In genomic region chr2:64948418-64949169, GRCm38 (mm10) we compare ENCODE assay signal across 8 mouse cellular contexts.
DNase-seq lines count a peak whose midpoint lies in the region; ATAC-seq and TF ChIP-seq lines count a peak whose summit lies in the region.

No protein-coding gene starts in this region.

- intact Hi-C loops in heart, adult 2 months (cut with DNase I) = no loop called here
- intact Hi-C loops in gastrocnemius, postnatal 14 days (cut with DNase I; ENCODE audit: low total_unique reads) = no loop called here

- H3K27ac ChIP-seq in heart, adult 2 months = no peak overlapping the region
- H3K27ac ChIP-seq in stomach, postnatal 0 days (replicated peaks) = no peak overlapping the region

- no peaks in the 10 kb centered on the region for H3K4me1 ChIP-seq in heart, adult 2 months (ENCODE audit: control insufficient read depth, insufficient read depth, low read length)
- H3K4me1 ChIP-seq in stomach, postnatal 0 days (replicated peaks; ENCODE audit: control insufficient read depth, insufficient read depth) = no peaks in the 10 kb centered on the region

- no peak for DNase-seq in heart, adult 2 months
- no peak for DNase-seq in heart, adult 18-20 months
- DNase-seq in embryo, embryonic 10 days (ENCODE audit: low spot score) = peak; percentile 55
- peak; percentile 17 for DNase-seq in gastrocnemius, postnatal 14 days
- peak; percentile 58 to 72 for DNase-seq in layer of hippocampus, postnatal 10 days (ENCODE audit: low spot score in 2 of 2)
- DNase-seq in stomach, postnatal 0 days (ENCODE audit: low spot score) = peak; percentile 54
- no peak for DNase-seq in urinary bladder, adult 18-20 months (ENCODE audit: low spot score in 2 of 2)

- no peak overlapping the region for H3K4me3 ChIP-seq in heart, adult 2 months
- no peak overlapping the region for H3K4me3 ChIP-seq in stomach, postnatal 0 days (ENCODE audit: low read depth, low read length)

- no peaks in the 10 kb centered on the region; the same call in 1 of the 2 replicates for H3K79me2 ChIP-seq in heart, adult 2 months (replicated peaks; ENCODE audit: control insufficient read depth, insufficient read depth, low read length)

- TF ChIP-seq EP300 in heart, adult 2 months (IDR thresholded peaks at IDR 0.05; ENCODE audit: insufficient read depth, low read depth, low read length) = 0 out of 2 replicates have a peak, but pooled peaks have one; percentile 32
- no peak for TF ChIP-seq EP300 in stomach, postnatal 0 days (optimal IDR thresholded peaks at IDR 0.05)

- TF ChIP-seq CTCF in heart, adult 2 months (IDR thresholded peaks at IDR 0.05) = peak; percentile 57
- TF ChIP-seq CTCF in stomach, postnatal 0 days (IDR thresholded peaks at IDR 0.05; ENCODE audit: low read depth) = peak; percentile 82

- no peaks in the 10 kb centered on the region for H3K36me3 ChIP-seq in heart, adult 2 months (ENCODE audit: control insufficient read depth, insufficient read depth, low read length)
- H3K36me3 ChIP-seq in stomach, postnatal 0 days (ENCODE audit: control insufficient read depth, insufficient read depth, low read length) = no peaks in the 10 kb centered on the region

- H3K9ac ChIP-seq in heart, adult 2 months (ENCODE audit: low read depth, low read length) = no peak overlapping the region
- H3K9ac ChIP-seq in stomach, postnatal 0 days (ENCODE audit: low read length) = no peak overlapping the region

- H3K4me2 ChIP-seq in stomach, postnatal 0 days (replicated peaks; ENCODE audit: low read depth) = no peak overlapping the region

- no peaks in the 10 kb centered on the region for H3K9me3 ChIP-seq in stomach, postnatal 0 days (ENCODE audit: control insufficient read depth, low read length)

- no peaks in the 10 kb centered on the region for H3K27me3 ChIP-seq in heart, adult 2 months (ENCODE audit: control insufficient read depth, insufficient read depth, low read length)
- H3K27me3 ChIP-seq in stomach, postnatal 0 days (ENCODE audit: control insufficient read depth, insufficient read depth, low read length) = no peaks in the 10 kb centered on the region

- 81% methylated on average over 12 of the region's 12 CpGs for WGBS in heart, adult 2 months
- WGBS in stomach, postnatal 0 days = 69% methylated on average over 12 of the region's 12 CpGs

- no peak for TF ChIP-seq POLR2A in heart, adult 2 months (IDR thresholded peaks at IDR 0.05; ENCODE audit: insufficient read depth, low read depth, low read length)

- peak; percentile 70; the same call in 1 of the 2 replicates for ATAC-seq in megakaryocyte-erythroid progenitor cell, adult 5-6 weeks (replicated peaks; ENCODE audit: low FRiP score, low TSS enrichment, poor library complexity, severe bottlenecking)
- peak; percentile 71; the same call in 1 of the 2 replicates for ATAC-seq in stomach, postnatal 0 days (ENCODE audit: low FRiP score, low TSS enrichment)

Comparison
In these comparisons a context has a peak if more than half of its experiments do, and no peak if none do; other contexts are left out.
1. DNase-seq: peak in embryo, embryonic 10 days (single experiment), gastrocnemius, postnatal 14 days (single experiment), layer of hippocampus, postnatal 10 days (2 of 2) and stomach, postnatal 0 days (single experiment); none in heart, adult 2 months (0 of 2), heart, adult 18-20 months (0 of 2) and urinary bladder, adult 18-20 months (0 of 2).